Mouse (Mus musculus) lung, postnatal 0 days (tissue): ENCODE data around the gene Rps6ka4.

ENCODE experiments used
- CTCF ChIP-seq: IDR thresholded peaks from 2 replicates; pipeline ENCODE4 v1.5.1; 2016; ENCODE audit warnings: antibody characterized with exemption, mild to moderate bottlenecking
- EP300 ChIP-seq: IDR thresholded peaks from 2 replicates; pipeline ENCODE4 v1.6.1; 2016; ENCODE audit warnings: antibody characterized with exemption, mild to moderate bottlenecking, control low read depth

DNA sequence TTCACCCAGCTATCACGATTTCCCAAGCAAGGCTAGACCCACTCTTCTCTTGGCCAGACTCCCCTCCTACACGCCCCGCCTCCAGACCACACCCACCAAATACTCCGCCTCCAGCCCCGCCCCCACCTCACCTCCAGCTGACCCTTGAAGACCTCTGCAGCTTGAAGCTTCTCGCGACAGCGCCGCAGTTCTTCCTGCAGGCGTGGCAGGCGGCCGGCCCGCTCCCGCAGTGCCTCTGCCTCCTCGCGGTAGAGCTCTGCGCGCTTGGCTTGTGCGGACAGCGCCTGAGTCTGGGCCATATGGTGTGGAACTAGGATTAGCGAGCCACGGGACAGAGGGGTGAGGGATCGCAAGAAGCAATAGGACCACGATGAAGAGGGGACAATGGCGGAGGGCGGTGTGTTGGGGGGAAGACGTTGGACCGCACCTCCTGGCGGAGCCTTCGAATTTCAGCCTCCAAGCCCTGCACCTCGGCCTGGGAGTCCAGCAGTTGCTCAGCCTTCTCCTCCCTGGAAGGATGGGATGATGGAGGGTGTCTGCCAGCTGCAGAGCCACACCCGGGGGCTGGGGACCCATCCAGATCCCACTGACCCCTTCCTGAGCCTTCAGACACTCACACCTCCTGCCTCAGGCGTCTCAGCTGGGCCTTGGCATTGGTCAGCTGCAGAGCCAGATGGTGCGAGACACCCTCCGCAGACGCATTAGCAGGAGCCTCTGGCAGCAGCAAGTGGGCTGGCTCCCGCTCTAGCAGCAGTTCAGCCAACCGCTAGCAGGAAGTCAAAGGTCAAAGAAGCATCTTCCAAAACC lies 15.0 kb upstream of the Rps6ka4 start:
- TF ChIP-seq CTCF (peak; percentile 62), EP300 (no peak)
